Mouse (Mus musculus): ENCODE measurements around the gene 1700037H04Rik. TPM values are rescaled to one million over a fixed set of nuclear protein-coding genes. Genes with fewer than 3 reads are reported as not detected.

The 1700037H04Rik gene
- polyA plus RNA-seq, 1 experiment, result 75.2 TPM

- Histone ChIP-seq H3K36me3 (ENCODE audit: control insufficient read depth, insufficient read depth) (no peaks in the 10 kb centered on the region), H3K4me2 (ENCODE audit: low read depth) (peak overlapping the region; percentile 92), H3K27me3 (ENCODE audit: control insufficient read depth, insufficient read depth, insufficient read length) (no peaks in the 10 kb centered on the region), H3ac (ENCODE audit: control insufficient read depth, insufficient read length) (peak overlapping the region; percentile 58), H3K79me2 (ENCODE audit: control insufficient read depth, insufficient read depth) (peaks cover 36% of the 10 kb centered on the region), H3K4me3 (peak overlapping the region; percentile 80)
- TF ChIP-seq SRF (IDR thresholded peaks at IDR 0.05; ENCODE audit: control insufficient read depth, insufficient read length, low read depth), result no peak
- TF ChIP-seq MAX (IDR thresholded peaks at IDR 0.05; ENCODE audit: low read depth), result no peak
- TF ChIP-seq MYOD1 (IDR thresholded peaks at IDR 0.05; ENCODE audit: control insufficient read depth in 1 of 3, insufficient read length in 2 of 3, low read depth in 2 of 3), result no peak
- TF ChIP-seq TCF12 (IDR thresholded peaks at IDR 0.05; ENCODE audit: insufficient read depth, poor library complexity, severe bottlenecking), result no peak
- TF ChIP-seq E2F4 (IDR thresholded peaks at IDR 0.05; ENCODE audit: insufficient read depth), result no peak
- no peak for TF ChIP-seq POLR2A (IDR thresholded peaks at IDR 0.05; ENCODE audit: insufficient read length, low read depth)
- TF ChIP-seq CEBPB (IDR thresholded peaks at IDR 0.05; ENCODE audit: insufficient read depth, poor library complexity, severe bottlenecking), result no peak
- TF ChIP-seq MYOG (IDR thresholded peaks at IDR 0.05; ENCODE audit: control insufficient read depth in 1 of 3, insufficient read depth in 1 of 3, insufficient read length in 2 of 3, low read depth in 2 of 3), result no peak
- no peak for TF ChIP-seq USF1 (IDR thresholded peaks at IDR 0.05; ENCODE audit: low read depth)
- TF ChIP-seq POLR2AphosphoS2 (IDR thresholded peaks at IDR 0.05; ENCODE audit: insufficient read length, low read depth), result no peak
- TF ChIP-seq TCF3 (IDR thresholded peaks at IDR 0.05; ENCODE audit: insufficient read length, low read depth), result no peak
- no peak for TF ChIP-seq REST (IDR thresholded peaks at IDR 0.05; ENCODE audit: insufficient read depth, insufficient read length)
These were observed 19.0 kb upstream of the 1700037H04Rik start for GRCm38 (mm10) chr2:131178828-131179245.

- no peaks in the 10 kb centered on the region for H3K27me3 ChIP-seq (ENCODE audit: control insufficient read depth, insufficient read depth, insufficient read length)
- H3K36me3 ChIP-seq (ENCODE audit: control insufficient read depth, insufficient read depth), result no peaks in the 10 kb centered on the region
- H3K4me3 ChIP-seq, result peak overlapping the region; percentile 80
- peak overlapping the region; percentile 92 for H3K4me2 ChIP-seq (ENCODE audit: low read depth)
- H3K79me2 ChIP-seq (ENCODE audit: control insufficient read depth, insufficient read depth), result peaks cover 36% of the 10 kb centered on the region
- no peak for TF ChIP-seq MAX (IDR thresholded peaks at IDR 0.05; ENCODE audit: low read depth)
- TF ChIP-seq TCF12 (IDR thresholded peaks at IDR 0.05; ENCODE audit: insufficient read depth, poor library complexity, severe bottlenecking), result no peak
- TF ChIP-seq POLR2AphosphoS2 (IDR thresholded peaks at IDR 0.05; ENCODE audit: insufficient read length, low read depth), result peak; percentile 47
- TF ChIP-seq SRF (IDR thresholded peaks at IDR 0.05; ENCODE audit: control insufficient read depth, insufficient read length, low read depth), result no peak
- no peak for TF ChIP-seq MYOG (IDR thresholded peaks at IDR 0.05; ENCODE audit: control insufficient read depth in 1 of 3, insufficient read depth in 1 of 3, insufficient read length in 2 of 3, low read depth in 2 of 3)
- no peak for TF ChIP-seq POLR2A (IDR thresholded peaks at IDR 0.05; ENCODE audit: insufficient read length, low read depth)
- TF ChIP-seq USF1 (IDR thresholded peaks at IDR 0.05; ENCODE audit: low read depth), result peak; percentile 5
- H3ac ChIP-seq (ENCODE audit: control insufficient read depth, insufficient read length), result peak overlapping the region; percentile 58
These were observed 18.1 kb upstream of the 1700037H04Rik start for GRCm38 (mm10) chr2:131177932-131178331.

- peaks cover 36% of the 10 kb centered on the region for H3K79me2 ChIP-seq (ENCODE audit: control insufficient read depth, insufficient read depth)
- TF ChIP-seq CEBPB (IDR thresholded peaks at IDR 0.05; ENCODE audit: insufficient read depth, poor library complexity, severe bottlenecking) (no peak), POLR2AphosphoS2 (IDR thresholded peaks at IDR 0.05; ENCODE audit: insufficient read length, low read depth) (peak; percentile 44)
These were observed 16.6 kb upstream of the 1700037H04Rik start for GRCm38 (mm10) chr2:131176491-131176890.

GRCm38 (mm10) chr2:131175945-131176309 is 16.0 kb upstream of the 1700037H04Rik start:
- Histone ChIP-seq H3K79me2 (ENCODE audit: control insufficient read depth, insufficient read depth) (peaks cover 36% of the 10 kb centered on the region), H3K4me2 (ENCODE audit: low read depth) (no peak overlapping the region), H3K36me3 (ENCODE audit: control insufficient read depth, insufficient read depth) (no peaks in the 10 kb centered on the region), H3K27me3 (ENCODE audit: control insufficient read depth, insufficient read depth, insufficient read length) (no peaks in the 10 kb centered on the region), H3K4me3 (no peak overlapping the region), H3ac (ENCODE audit: control insufficient read depth, insufficient read length) (no peak overlapping the region)
- no peak for TF ChIP-seq MYOD1 (IDR thresholded peaks at IDR 0.05; ENCODE audit: control insufficient read depth in 1 of 3, insufficient read length in 2 of 3, low read depth in 2 of 3)
- TF ChIP-seq SRF (IDR thresholded peaks at IDR 0.05; ENCODE audit: control insufficient read depth, insufficient read length, low read depth), result no peak
- no peak for TF ChIP-seq MYOG (IDR thresholded peaks at IDR 0.05; ENCODE audit: control insufficient read depth in 1 of 3, insufficient read depth in 1 of 3, insufficient read length in 2 of 3, low read depth in 2 of 3)
- TF ChIP-seq CEBPB (IDR thresholded peaks at IDR 0.05; ENCODE audit: insufficient read depth, poor library complexity, severe bottlenecking), result no peak
- no peak for TF ChIP-seq POLR2AphosphoS2 (IDR thresholded peaks at IDR 0.05; ENCODE audit: insufficient read length, low read depth)
- TF ChIP-seq MAX (IDR thresholded peaks at IDR 0.05; ENCODE audit: low read depth), result no peak
- TF ChIP-seq E2F4 (IDR thresholded peaks at IDR 0.05; ENCODE audit: insufficient read depth), result no peak
- no peak for TF ChIP-seq REST (IDR thresholded peaks at IDR 0.05; ENCODE audit: insufficient read depth, insufficient read length)
- TF ChIP-seq USF1 (IDR thresholded peaks at IDR 0.05; ENCODE audit: low read depth), result no peak
- no peak for TF ChIP-seq POLR2A (IDR thresholded peaks at IDR 0.05; ENCODE audit: insufficient read length, low read depth)
- TF ChIP-seq TCF3 (IDR thresholded peaks at IDR 0.05; ENCODE audit: insufficient read length, low read depth), result no peak
- TF ChIP-seq TCF12 (IDR thresholded peaks at IDR 0.05; ENCODE audit: insufficient read depth, poor library complexity, severe bottlenecking), result no peak

More at GRCm38 (mm10) chr2:131176491-131176890, 16.6 kb upstream of the 1700037H04Rik start:
- Histone ChIP-seq H3K4me3 (no peak overlapping the region), H3ac (ENCODE audit: control insufficient read depth, insufficient read length) (no peak overlapping the region), H3K4me2 (ENCODE audit: low read depth) (no peak overlapping the region), H3K36me3 (ENCODE audit: control insufficient read depth, insufficient read depth) (no peaks in the 10 kb centered on the region), H3K27me3 (ENCODE audit: control insufficient read depth, insufficient read depth, insufficient read length) (no peaks in the 10 kb centered on the region)

- TF ChIP-seq SRF (IDR thresholded peaks at IDR 0.05; ENCODE audit: control insufficient read depth, insufficient read length, low read depth) (no peak), REST (IDR thresholded peaks at IDR 0.05; ENCODE audit: insufficient read depth, insufficient read length) (no peak), MAX (IDR thresholded peaks at IDR 0.05; ENCODE audit: low read depth) (no peak), E2F4 (IDR thresholded peaks at IDR 0.05; ENCODE audit: insufficient read depth) (no peak), MYOG (IDR thresholded peaks at IDR 0.05; ENCODE audit: control insufficient read depth in 1 of 3, insufficient read depth in 1 of 3, insufficient read length in 2 of 3, low read depth in 2 of 3) (no peak), USF1 (IDR thresholded peaks at IDR 0.05; ENCODE audit: low read depth) (no peak), CEBPB (IDR thresholded peaks at IDR 0.05; ENCODE audit: insufficient read depth, poor library complexity, severe bottlenecking) (no peak), MYOD1 (IDR thresholded peaks at IDR 0.05; ENCODE audit: control insufficient read depth in 1 of 3, insufficient read length in 2 of 3, low read depth in 2 of 3) (no peak)
- H3K4me3 ChIP-seq, result no peak overlapping the region
- H3ac ChIP-seq (ENCODE audit: control insufficient read depth, insufficient read length), result no peak overlapping the region
- H3K79me2 ChIP-seq (ENCODE audit: control insufficient read depth, insufficient read depth), result peaks cover 35% of the 10 kb centered on the region
- peak overlapping the region; percentile 93 for H3K4me2 ChIP-seq (ENCODE audit: low read depth)
- H3K27me3 ChIP-seq (ENCODE audit: control insufficient read depth, insufficient read depth, insufficient read length), result no peaks in the 10 kb centered on the region
- H3K36me3 ChIP-seq (ENCODE audit: control insufficient read depth, insufficient read depth), result no peaks in the 10 kb centered on the region
These were observed 15.5 kb upstream of the 1700037H04Rik start for GRCm38 (mm10) chr2:131175286-131175944.

Measured in myocyte (in vitro differentiated cells).